Mouse (Mus musculus) kidney, postnatal 4 days (tissue): Measurements from ENCODE around the gene Fam83b.

ENCODE experiments used
- DNase-seq, 2 experiments: peaks; one replicate each; pipeline ENCODE4 v3.0.0; 2021; ENCODE audit warnings: mixed read lengths in 2 of 2

The Fam83b gene

GRCm38 (mm10) chr9:76566515-76567280 is at the start of gene Fam83b:
Gene Fam83b (minus strand): TSS chr9:76567116.
- peak; percentile 66 to 78 for DNase-seq

GRCm38 (mm10) chr9:76614165-76614564 is 47.2 kb upstream of the Fam83b start:
- no peak for DNase-seq

GRCm38 (mm10) chr9:76603744-76604143 is 36.8 kb upstream of the Fam83b start:
- no peak for DNase-seq

- DNase-seq = no peak
These were observed 36.0 kb upstream of the Fam83b start for GRCm38 (mm10) chr9:76602874-76603273.

GRCm38 (mm10) chr9:76597395-76597794 is 30.5 kb upstream of the Fam83b start:
- DNase-seq = no peak

GRCm38 (mm10) chr9:76593841-76594240 is 26.9 kb upstream of the Fam83b start:
- no peak for DNase-seq

GRCm38 (mm10) chr9:76583943-76584342 is 17.0 kb upstream of the Fam83b start:
- DNase-seq = no peak

GRCm38 (mm10) chr9:76581966-76582365 is 15.1 kb upstream of the Fam83b start:
- DNase-seq = no peak

- no peak for DNase-seq
These were observed 352 bp upstream of the Fam83b start for GRCm38 (mm10) chr9:76567281-76567655.

GRCm38 (mm10) chr9:76565656-76566055 is 1.3 kb downstream of the Fam83b start:
- DNase-seq = no peak

- DNase-seq = no peak
These were observed 2.8 kb downstream of the Fam83b start for GRCm38 (mm10) chr9:76564071-76564470.

GRCm38 (mm10) chr9:76562794-76563193 is 4.1 kb downstream of the Fam83b start:
- DNase-seq = no peak

- no peak for DNase-seq
These were observed 7.7 kb downstream of the Fam83b start for GRCm38 (mm10) chr9:76559240-76559639.

GRCm38 (mm10) chr9:76553758-76554157 is 13.2 kb downstream of the Fam83b start:
- no peak for DNase-seq

- DNase-seq = no peak
These were observed 13.8 kb downstream of the Fam83b start for GRCm38 (mm10) chr9:76553115-76553514.

- DNase-seq = no peak
These were observed 20.2 kb downstream of the Fam83b start for GRCm38 (mm10) chr9:76546714-76547113.

- no peak for DNase-seq
These were observed 26.2 kb downstream of the Fam83b start for GRCm38 (mm10) chr9:76540684-76541083.

GRCm38 (mm10) chr9:76539953-76540621 is 26.8 kb downstream of the Fam83b start:
- DNase-seq = no peak

GRCm38 (mm10) chr9:76539271-76539670 is 27.6 kb downstream of the Fam83b start:
- no peak for DNase-seq

GRCm38 (mm10) chr9:76536032-76536431 is 30.9 kb downstream of the Fam83b start:
- no peak for DNase-seq

GRCm38 (mm10) chr9:76532403-76532802 is 34.5 kb downstream of the Fam83b start:
- DNase-seq = no peak

- no peak for DNase-seq
These were observed 35.5 kb downstream of the Fam83b start for GRCm38 (mm10) chr9:76531368-76531767.

GRCm38 (mm10) chr9:76525592-76525991 is 41.3 kb downstream of the Fam83b start:
- DNase-seq = no peak

- no peak for DNase-seq
These were observed 43.8 kb downstream of the Fam83b start for GRCm38 (mm10) chr9:76523075-76523474.
